In genomic region chr19:21171191-21171590, GRCm38 (mm10) we compare ENCODE assay signal across 9 mouse cellular contexts.
"Had no signal": no experiment of that assay in that cellular context is flagged by ENCODE, and none has a peak within 500 bp of the region (broad histone marks: within the 10 kb centered on the region; RNA-seq: fewer than 3 reads in every experiment).

No protein-coding gene starts in this region.

- DNase-seq: kidney, adult 11 months; kidney, adult 9 months; kidney, postnatal 14 days; liver, embryonic 13.5 days; liver, postnatal 0 days; lung, postnatal 14 days; right cerebral cortex, adult 18-20 months; right cerebral cortex, postnatal 25 days; thymus, postnatal 36 days had no signal
